Mouse (Mus musculus) liver, embryonic 14.5 days (tissue): ENCODE results near the gene Cep350.

ENCODE experiments used
- CTCF ChIP-seq: IDR thresholded peaks from 2 replicates; pipeline ENCODE4 v1.5.1; 2016; ENCODE audit warnings: antibody characterized with exemption, low read depth, control low read depth
- EP300 ChIP-seq: IDR thresholded peaks from 2 replicates; pipeline ENCODE4 v1.6.1; 2016; ENCODE audit warnings: antibody characterized with exemption, low read depth

- no peak for TF ChIP-seq CTCF
- TF ChIP-seq EP300: no peak
Measured at GRCm38 (mm10) chr1:156009003-156009402, 35.9 kb upstream of the Cep350 start.
